Mouse (Mus musculus): Measurements from ENCODE around the gene Ptpa. TPM values are rescaled to one million over a fixed set of nuclear protein-coding genes. Genes with fewer than 3 reads are reported as not detected.

The Ptpa gene
- total RNA-seq, 1 experiment from 2014 or later = 66.6 TPM

DNA sequence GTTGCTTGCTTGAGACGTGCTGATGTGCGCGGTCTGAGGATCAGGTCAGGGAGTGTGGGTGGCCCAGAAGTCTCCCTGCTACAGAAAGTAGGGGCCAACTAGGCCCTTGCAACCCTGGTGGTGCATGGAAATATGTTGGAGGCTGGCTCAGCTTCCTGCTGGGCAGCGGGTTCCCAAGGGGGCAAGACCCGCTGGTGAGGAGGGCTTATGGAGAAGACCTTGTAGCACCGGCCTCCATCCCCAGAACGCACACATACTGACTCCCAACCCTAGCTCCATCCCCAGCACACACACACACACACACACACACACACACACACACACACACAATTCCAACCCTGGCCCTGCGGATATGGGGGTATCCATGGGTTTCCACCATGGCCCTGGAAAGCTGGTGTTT, 55.2 kb downstream of the Ptpa start:
- ATAC-seq (replicated peaks in 1 of 2; ENCODE audit: insufficient read depth in 1 of 2, low FRiP score in 2 of 2, low TSS enrichment in 1 of 2, low read depth in 1 of 2, poor library complexity in 2 of 2, severe bottlenecking in 2 of 2) = no peak

- peak; percentile 68 to 70 for ATAC-seq (replicated peaks in 1 of 2; ENCODE audit: insufficient read depth in 1 of 2, low FRiP score in 2 of 2, low TSS enrichment in 1 of 2, low read depth in 1 of 2, poor library complexity in 2 of 2, severe bottlenecking in 2 of 2)
These were observed 56.2 kb downstream of the Ptpa start for GRCm38 (mm10) chr2:30471795-30472720.

- ATAC-seq (replicated peaks in 1 of 2; ENCODE audit: insufficient read depth in 1 of 2, low FRiP score in 2 of 2, low TSS enrichment in 1 of 2, low read depth in 1 of 2, poor library complexity in 2 of 2, severe bottlenecking in 2 of 2) = no peak
These were observed 57.0 kb downstream of the Ptpa start for GRCm38 (mm10) chr2:30472731-30473351.

DNA sequence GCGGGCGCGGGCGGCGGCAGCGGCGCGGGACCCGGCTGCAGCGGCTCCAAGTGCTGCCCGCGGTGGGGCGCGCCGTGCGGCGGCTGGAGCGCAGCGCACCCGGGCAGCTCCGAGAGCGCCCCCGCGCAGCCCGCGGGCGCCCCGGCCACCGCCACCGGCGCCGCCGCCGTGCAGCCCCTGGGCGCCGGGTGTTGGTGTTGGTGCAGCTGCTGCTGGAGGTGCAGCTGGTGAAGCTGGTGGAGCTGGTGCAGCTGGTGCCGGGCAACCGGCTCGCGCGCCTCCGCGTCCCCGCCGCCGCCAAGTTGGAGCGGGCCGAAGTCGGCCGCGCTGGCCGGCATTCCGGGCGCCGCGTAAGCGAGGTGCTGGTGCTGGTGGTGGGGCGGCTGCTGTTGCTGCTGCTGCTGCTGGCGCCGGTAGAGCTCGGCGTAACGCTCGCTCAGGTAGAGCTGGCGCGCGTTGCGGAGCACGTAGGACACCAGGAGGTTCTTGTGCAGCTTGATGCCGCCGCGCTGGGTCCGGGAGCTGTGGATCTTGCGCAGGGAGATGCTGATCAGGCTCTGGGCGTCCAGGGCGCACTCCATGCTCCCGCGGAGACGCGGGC, 57.7 kb downstream of the Ptpa start:
- ATAC-seq (replicated peaks in 1 of 2; ENCODE audit: insufficient read depth in 1 of 2, low FRiP score in 2 of 2, low TSS enrichment in 1 of 2, low read depth in 1 of 2, poor library complexity in 2 of 2, severe bottlenecking in 2 of 2) = no peak

- ATAC-seq (replicated peaks in 1 of 2; ENCODE audit: insufficient read depth in 1 of 2, low FRiP score in 2 of 2, low TSS enrichment in 1 of 2, low read depth in 1 of 2, poor library complexity in 2 of 2, severe bottlenecking in 2 of 2) = peak; percentile 66 to 78
These were observed 58.2 kb downstream of the Ptpa start, which contains the start of gene Ier5l for GRCm38 (mm10) chr2:30474039-30474438. Ier5l (minus strand) TSS chr2:30474219.

GRCm38 (mm10) chr2:30474776-30475175, 58.9 kb downstream of the Ptpa start:
- no peak for ATAC-seq (replicated peaks in 1 of 2; ENCODE audit: insufficient read depth in 1 of 2, low FRiP score in 2 of 2, low TSS enrichment in 1 of 2, low read depth in 1 of 2, poor library complexity in 2 of 2, severe bottlenecking in 2 of 2)

DNA sequence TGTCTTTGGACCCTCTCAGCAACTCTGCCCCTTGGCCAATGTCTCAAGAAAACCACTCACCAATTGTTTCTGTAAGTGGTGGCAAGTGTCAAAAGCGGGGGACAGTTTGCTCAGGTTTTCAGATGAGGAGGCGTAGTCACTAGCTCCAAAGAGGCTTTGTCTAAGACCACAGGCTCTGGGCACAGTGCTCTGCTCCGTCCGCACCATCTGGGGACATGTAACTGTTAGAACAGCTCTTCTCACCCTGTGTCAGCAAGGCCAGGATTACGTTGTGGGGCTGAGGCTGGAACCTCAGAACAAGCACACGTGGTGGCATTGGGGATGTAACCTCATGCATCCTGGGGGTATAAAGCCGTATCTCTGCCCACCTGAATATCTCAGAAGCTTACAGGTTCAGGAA, 59.6 kb downstream of the Ptpa start:
- no peak for ATAC-seq (replicated peaks in 1 of 2; ENCODE audit: insufficient read depth in 1 of 2, low FRiP score in 2 of 2, low TSS enrichment in 1 of 2, low read depth in 1 of 2, poor library complexity in 2 of 2, severe bottlenecking in 2 of 2)

DNA sequence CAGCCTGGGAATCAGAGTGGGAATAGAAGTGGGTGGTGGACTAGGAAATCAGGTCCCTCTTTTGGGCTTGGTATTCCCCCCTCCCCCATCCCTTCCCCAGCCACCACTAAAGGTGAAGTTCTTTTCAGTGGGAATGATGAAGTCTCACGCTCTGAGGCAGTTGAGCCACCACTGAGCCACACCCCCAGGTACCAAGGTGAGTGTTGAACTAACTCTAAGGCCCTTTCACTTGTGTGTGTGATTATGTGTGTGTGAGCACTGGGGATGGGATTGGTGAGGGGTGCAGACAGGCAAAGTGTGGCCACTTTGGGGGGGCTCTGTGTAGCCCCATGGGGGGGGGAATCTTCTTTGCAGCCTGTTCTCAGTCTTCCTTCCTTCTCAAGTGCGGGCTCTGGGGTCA, 60.4 kb downstream of the Ptpa start:
- ATAC-seq (replicated peaks in 1 of 2; ENCODE audit: insufficient read depth in 1 of 2, low FRiP score in 2 of 2, low TSS enrichment in 1 of 2, low read depth in 1 of 2, poor library complexity in 2 of 2, severe bottlenecking in 2 of 2) = no peak

DNA sequence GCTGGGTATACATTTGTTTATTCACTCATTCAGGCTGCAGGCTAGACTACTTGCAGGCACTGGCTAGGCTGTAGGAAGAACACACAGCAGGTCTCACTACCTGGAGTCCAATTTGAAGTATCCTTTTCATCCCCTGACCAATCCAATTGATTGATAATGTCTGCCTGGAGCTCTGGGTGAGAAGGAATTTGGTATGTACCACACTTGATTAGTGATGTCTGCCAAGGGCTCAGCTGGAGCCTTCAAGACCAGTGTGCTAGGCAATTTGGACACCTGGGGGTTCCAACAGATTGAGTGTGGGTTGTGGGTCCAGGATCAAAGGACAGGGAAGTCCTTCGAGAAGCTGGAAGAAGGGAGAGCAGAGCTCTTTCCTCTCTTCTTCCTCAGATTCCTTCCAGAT, 62.7 kb downstream of the Ptpa start:
- ATAC-seq (replicated peaks in 1 of 2; ENCODE audit: insufficient read depth in 1 of 2, low FRiP score in 2 of 2, low TSS enrichment in 1 of 2, low read depth in 1 of 2, poor library complexity in 2 of 2, severe bottlenecking in 2 of 2) = no peak

DNA sequence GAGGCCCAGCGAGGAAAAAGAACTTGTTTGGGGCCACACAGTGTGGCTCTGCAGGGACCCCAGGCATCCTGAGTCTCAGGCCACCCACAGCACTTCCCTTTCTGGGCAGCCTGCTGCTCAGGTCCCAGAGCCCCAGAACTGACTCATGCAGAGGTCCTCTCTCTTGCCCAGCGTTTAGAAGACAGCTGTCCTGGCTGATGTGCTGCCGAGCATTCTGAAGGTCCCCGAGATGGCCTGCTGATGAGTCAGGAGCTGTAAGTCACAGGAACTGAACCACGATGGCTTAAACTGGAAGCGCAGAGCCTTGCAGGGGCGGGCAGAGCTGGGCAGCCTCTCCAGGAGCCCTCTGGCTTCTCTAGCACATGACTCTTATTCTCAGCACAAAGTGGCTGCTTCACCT, 71.8 kb downstream of the Ptpa start:
- ATAC-seq (replicated peaks in 1 of 2; ENCODE audit: insufficient read depth in 1 of 2, low FRiP score in 2 of 2, low TSS enrichment in 1 of 2, low read depth in 1 of 2, poor library complexity in 2 of 2, severe bottlenecking in 2 of 2) = peak; percentile 43 to 58; a peak in 2 of 4 replicates

GRCm38 (mm10) chr2:30490384-30490783, 74.5 kb downstream of the Ptpa start:
- no peak for ATAC-seq (replicated peaks in 1 of 2; ENCODE audit: insufficient read depth in 1 of 2, low FRiP score in 2 of 2, low TSS enrichment in 1 of 2, low read depth in 1 of 2, poor library complexity in 2 of 2, severe bottlenecking in 2 of 2)

- ATAC-seq (replicated peaks in 1 of 2; ENCODE audit: insufficient read depth in 1 of 2, low FRiP score in 2 of 2, low TSS enrichment in 1 of 2, low read depth in 1 of 2, poor library complexity in 2 of 2, severe bottlenecking in 2 of 2) = 0 out of 4 replicates have a peak, but pooled peaks of 1 of the 2 experiments have one; percentile 5
These were observed 79.4 kb downstream of the Ptpa start for GRCm38 (mm10) chr2:30495000-30495908.

- ATAC-seq (replicated peaks in 1 of 2; ENCODE audit: insufficient read depth in 1 of 2, low FRiP score in 2 of 2, low TSS enrichment in 1 of 2, low read depth in 1 of 2, poor library complexity in 2 of 2, severe bottlenecking in 2 of 2) = peak; percentile 89 to 93
These were observed 80.3 kb downstream of the Ptpa start for GRCm38 (mm10) chr2:30495909-30496861.

Data from hematopoietic stem cell, adult 5-6 weeks (primary cell).